Mouse (Mus musculus): Measurements from ENCODE around the gene Selenon. TPM values are rescaled to one million over a fixed set of nuclear protein-coding genes. Genes with fewer than 3 reads are reported as not detected.
"Not testable (repeated sequence)": the region's sequence is repeated elsewhere in the genome, so short reads cannot be mapped to it uniquely, and the experiment has no call there.

The Selenon gene
- polyA plus RNA-seq, 1 experiment = 1.4 TPM

GRCm38 (mm10) chr4:134497223-134497622, 54.7 kb downstream of the Selenon start:
- H3K36me3 ChIP-seq (ENCODE audit: control insufficient read depth, insufficient read depth, low read length) = no peaks in the 10 kb centered on the region
- no peak for TF ChIP-seq POLR2A (IDR thresholded peaks at IDR 0.05; ENCODE audit: control insufficient read depth, low read depth, low read length)
- TF ChIP-seq CTCF (IDR thresholded peaks at IDR 0.05; ENCODE audit: control insufficient read depth, insufficient read depth, insufficient replicate concordance, low read depth, low read length) = no peak
- no peaks in the 10 kb centered on the region for H3K27me3 ChIP-seq (ENCODE audit: control insufficient read depth, insufficient read depth, low read length)
- peaks cover 15% of the 10 kb centered on the region for H3K4me1 ChIP-seq (ENCODE audit: control insufficient read depth, insufficient read depth, low read length)
- peak overlapping the region; percentile 79 for H3K27ac ChIP-seq (ENCODE audit: control insufficient read depth, insufficient read depth, low read depth, low read length)
- peak overlapping the region; percentile 86 for H3K4me3 ChIP-seq (ENCODE audit: control insufficient read depth, low read depth, low read length)

- H3K4me3 ChIP-seq (ENCODE audit: control insufficient read depth, low read depth, low read length) = peak within 1 kb of the TSS; percentile 86
- H3K27ac ChIP-seq (ENCODE audit: control insufficient read depth, insufficient read depth, low read depth, low read length) = peak within 1 kb of the TSS; percentile 79
- TF ChIP-seq POLR2A (IDR thresholded peaks at IDR 0.05; ENCODE audit: control insufficient read depth, low read depth, low read length) (peak; percentile 88), CTCF (IDR thresholded peaks at IDR 0.05; ENCODE audit: control insufficient read depth, insufficient read depth, insufficient replicate concordance, low read depth, low read length) (no peak)
- no peaks in the 10 kb centered on the region for H3K27me3 ChIP-seq (ENCODE audit: control insufficient read depth, insufficient read depth, low read length)
- no peaks in the 10 kb centered on the region for H3K36me3 ChIP-seq (ENCODE audit: control insufficient read depth, insufficient read depth, low read length)
- H3K4me1 ChIP-seq (ENCODE audit: control insufficient read depth, insufficient read depth, low read length) = peaks cover 15% of the 10 kb centered on the region
Observed at GRCm38 (mm10) chr4:134496595-134497210, 55.3 kb downstream of the Selenon start, which contains the start of gene Paqr7. TSS of gene Paqr7 (plus strand) at chr4:134496697.

- Histone ChIP-seq H3K4me3 (ENCODE audit: control insufficient read depth, low read depth, low read length) (peak overlapping the region; percentile 86), H3K27me3 (ENCODE audit: control insufficient read depth, insufficient read depth, low read length) (no peaks in the 10 kb centered on the region), H3K4me1 (ENCODE audit: control insufficient read depth, insufficient read depth, low read length) (peaks cover 15% of the 10 kb centered on the region), H3K27ac (ENCODE audit: control insufficient read depth, insufficient read depth, low read depth, low read length) (peak overlapping the region; percentile 56; the same call in 1 of the 2 replicates), H3K36me3 (ENCODE audit: control insufficient read depth, insufficient read depth, low read length) (no peaks in the 10 kb centered on the region)
- TF ChIP-seq CTCF (IDR thresholded peaks at IDR 0.05; ENCODE audit: control insufficient read depth, insufficient read depth, insufficient replicate concordance, low read depth, low read length) (no peak), POLR2A (IDR thresholded peaks at IDR 0.05; ENCODE audit: control insufficient read depth, low read depth, low read length) (no peak)
Observed at GRCm38 (mm10) chr4:134495546-134495923, 56.4 kb downstream of the Selenon start.

GRCm38 (mm10) chr4:134494780-134495545, 57.0 kb downstream of the Selenon start:
- Histone ChIP-seq H3K4me3 (ENCODE audit: control insufficient read depth, low read depth, low read length) (peak overlapping the region; percentile 74), H3K4me1 (ENCODE audit: control insufficient read depth, insufficient read depth, low read length) (peaks cover 15% of the 10 kb centered on the region), H3K27ac (ENCODE audit: control insufficient read depth, insufficient read depth, low read depth, low read length) (peak overlapping the region; percentile 56), H3K36me3 (ENCODE audit: control insufficient read depth, insufficient read depth, low read length) (no peaks in the 10 kb centered on the region), H3K27me3 (ENCODE audit: control insufficient read depth, insufficient read depth, low read length) (no peaks in the 10 kb centered on the region)
- TF ChIP-seq CTCF (IDR thresholded peaks at IDR 0.05; ENCODE audit: control insufficient read depth, insufficient read depth, insufficient replicate concordance, low read depth, low read length) (no peak), POLR2A (IDR thresholded peaks at IDR 0.05; ENCODE audit: control insufficient read depth, low read depth, low read length) (no peak)

- not testable (repeated sequence) for H3K27me3 ChIP-seq (ENCODE audit: control insufficient read depth, insufficient read depth, low read length); H3K27ac ChIP-seq (ENCODE audit: control insufficient read depth, insufficient read depth, low read depth, low read length); H3K36me3 ChIP-seq (ENCODE audit: control insufficient read depth, insufficient read depth, low read length)
- Histone ChIP-seq H3K4me1 (ENCODE audit: control insufficient read depth, insufficient read depth, low read length) (peaks cover 15% of the 10 kb centered on the region), H3K4me3 (ENCODE audit: control insufficient read depth, low read depth, low read length) (peak overlapping the region; percentile 74)
Observed at GRCm38 (mm10) chr4:134494161-134494560, 57.8 kb downstream of the Selenon start.

- Histone ChIP-seq H3K36me3 (ENCODE audit: control insufficient read depth, insufficient read depth, low read length) (no peaks in the 10 kb centered on the region), H3K4me3 (ENCODE audit: control insufficient read depth, low read depth, low read length) (no peak overlapping the region), H3K4me1 (ENCODE audit: control insufficient read depth, insufficient read depth, low read length) (peaks cover 15% of the 10 kb centered on the region), H3K27ac (ENCODE audit: control insufficient read depth, insufficient read depth, low read depth, low read length) (no peak overlapping the region), H3K27me3 (ENCODE audit: control insufficient read depth, insufficient read depth, low read length) (no peaks in the 10 kb centered on the region)
- TF ChIP-seq POLR2A (IDR thresholded peaks at IDR 0.05; ENCODE audit: control insufficient read depth, low read depth, low read length) (no peak), CTCF (IDR thresholded peaks at IDR 0.05; ENCODE audit: control insufficient read depth, insufficient read depth, insufficient replicate concordance, low read depth, low read length) (no peak)
Observed at GRCm38 (mm10) chr4:134491716-134492115, 60.2 kb downstream of the Selenon start.

DNA sequence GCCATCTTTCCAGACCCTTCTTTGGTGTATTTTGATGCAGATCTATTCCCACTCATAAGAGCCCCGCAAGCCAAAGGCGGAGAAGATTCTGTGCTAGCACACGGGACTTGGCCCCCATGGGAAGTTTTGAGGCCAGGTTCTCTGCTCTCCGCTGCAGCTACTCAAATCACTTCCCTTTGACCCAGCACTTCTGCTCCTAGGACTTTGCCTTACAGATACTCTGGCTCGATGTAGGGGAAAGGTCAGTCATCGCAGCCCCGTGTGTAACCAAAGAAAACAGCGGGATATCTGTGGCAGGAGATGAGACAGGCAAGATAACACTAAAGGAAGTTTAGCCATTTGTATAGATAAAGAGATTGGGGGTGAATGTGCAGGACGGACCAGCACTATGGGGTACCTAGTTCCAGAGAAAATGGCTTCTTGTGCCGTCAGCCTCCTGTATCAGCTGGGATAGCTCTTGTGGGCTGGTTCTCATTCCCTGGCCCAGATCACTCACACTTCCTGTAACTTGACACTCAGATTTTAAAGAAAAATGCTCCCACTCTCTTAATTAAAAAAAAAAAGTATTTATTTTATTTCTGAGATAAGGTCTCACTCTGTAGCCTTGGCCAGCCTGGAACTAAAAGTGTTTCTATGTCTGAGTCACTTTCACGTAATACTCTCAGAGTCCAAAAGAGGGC, 61.8 kb downstream of the Selenon start:
- Histone ChIP-seq H3K36me3 (ENCODE audit: control insufficient read depth, insufficient read depth, low read length) (no peaks in the 10 kb centered on the region), H3K4me3 (ENCODE audit: control insufficient read depth, low read depth, low read length) (no peak overlapping the region), H3K4me1 (ENCODE audit: control insufficient read depth, insufficient read depth, low read length) (peaks cover 6% of the 10 kb centered on the region), H3K27ac (ENCODE audit: control insufficient read depth, insufficient read depth, low read depth, low read length) (no peak overlapping the region; the same call in 1 of the 2 replicates), H3K27me3 (ENCODE audit: control insufficient read depth, insufficient read depth, low read length) (no peaks in the 10 kb centered on the region)
- TF ChIP-seq CTCF (IDR thresholded peaks at IDR 0.05; ENCODE audit: control insufficient read depth, insufficient read depth, insufficient replicate concordance, low read depth, low read length) (no peak), POLR2A (IDR thresholded peaks at IDR 0.05; ENCODE audit: control insufficient read depth, low read depth, low read length) (no peak)

Measured in testis, adult 2 months (tissue).